Mouse (Mus musculus) embryonic fibroblast, embryonic 13.5 days (primary cell): ENCODE measurements at regions not wholly inside any gene's neighbourhood (a gene's known extent, or its start where the extent isn't known, plus 50 kb on each side); places are given as distances from the start of the nearest gene placed in this dataset.

Source experiments
- CTCF ChIP-seq: IDR thresholded peaks from 2 replicates; pipeline ENCODE4 v1.5.1; 2011; ENCODE audit warnings: mild to moderate bottlenecking, control low read depth, low read length, moderate library complexity, borderline replicate concordance; ENCODE audit not compliant: insufficient read depth
- POLR2A ChIP-seq: IDR thresholded peaks from 2 replicates; pipeline ENCODE4 v1.6.1; 2011; ENCODE audit warnings: low read depth, mild to moderate bottlenecking, control low read depth, low read length, moderate library complexity

DNA sequence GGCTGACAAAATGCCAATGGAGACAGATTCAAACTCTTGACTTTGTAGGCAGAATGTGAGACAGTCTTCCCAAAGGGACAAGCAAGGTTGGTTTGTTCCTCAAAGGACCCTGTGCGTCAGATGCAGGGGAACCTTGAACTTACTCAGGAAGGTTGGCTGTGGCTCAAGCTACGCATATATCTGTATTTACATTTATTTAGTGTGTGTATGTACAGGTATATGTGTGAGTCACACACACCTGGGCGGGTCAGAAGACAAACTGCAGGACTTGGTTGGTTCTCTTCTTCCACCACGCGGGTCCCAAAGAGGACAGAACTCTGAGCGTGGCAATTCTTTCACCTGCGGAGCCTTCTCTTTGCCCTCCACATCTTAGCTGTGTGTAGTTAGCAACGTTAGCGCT, 138.8 kb upstream of the Ubr2 start:
- TF ChIP-seq POLR2A (no peak), CTCF (no peak)
